13 mouse cellular contexts compared by ENCODE assay signal in the genomic region with DNA sequence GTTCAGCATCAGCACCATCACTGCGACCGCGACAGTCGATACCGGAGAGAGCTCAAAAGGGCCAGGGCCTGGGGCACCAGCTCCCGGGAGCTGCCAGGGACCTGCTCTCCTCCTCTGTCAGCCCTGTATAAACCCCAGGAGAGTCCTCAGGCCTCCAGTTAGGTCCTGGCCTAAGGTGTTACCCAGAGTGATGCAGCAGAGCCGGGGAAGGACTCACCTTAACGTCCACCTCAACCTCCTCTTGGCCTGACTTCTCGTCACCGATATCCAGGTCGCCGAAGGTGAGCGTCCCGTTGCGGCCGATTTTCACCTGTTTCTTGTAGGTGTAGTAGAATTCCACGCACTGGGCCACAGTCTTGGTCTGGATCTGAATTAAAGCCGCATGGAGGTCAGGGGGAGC. TPM values are rescaled to one million over a fixed set of nuclear protein-coding genes. Genes with fewer than 3 reads are reported as not detected.
DNase-seq lines count a peak whose midpoint lies in the region.
"Had no signal": no experiment of that assay in that cellular context is flagged by ENCODE, and none has a peak within 500 bp of the region (broad histone marks: within the 10 kb centered on the region; RNA-seq: fewer than 3 reads in every experiment).

No protein-coding gene starts in this region.

- peak; percentile 37 for DNase-seq in cerebellum, adult 11-12 months
- no peak for DNase-seq in cerebellum, adult 11 months
- peak; percentile 43 for DNase-seq in cerebellum, adult 9-11 months
- no peak for DNase-seq in cerebellum, postnatal 4 days (ENCODE audit: low spot score in 2 of 2)
- peak; percentile 75 for DNase-seq in heart, adult 11 months
- DNase-seq in heart, adult 18-20 months, result no peak
- peak; percentile 1 for DNase-seq in kidney, adult 11 months
- no peak for DNase-seq in kidney, adult 9 months
- DNase-seq: adrenal gland, adult 8-10 months; adrenal gland, postnatal 25 days; gastrocnemius, postnatal 25 days; heart, postnatal 36 days; kidney, adult 18-20 months had no signal

RNA-seq across cellular contexts. Expression of a gene that starts 7.9 kb away (rescaled TPM):
- under 1 TPM in 1 of 2 experiments, not detected in 1; 0.22 TPM for total RNA-seq in heart, adult 18-20 months (2021)

RNA-seq across cellular contexts. Expression of a gene that starts 42.0 kb away (rescaled TPM):
- total RNA-seq in heart, adult 18-20 months (2021), result 1 to 10 TPM; 6.6 to 6.9 TPM

RNA-seq across cellular contexts. Expression of a gene that starts 55.8 kb away (rescaled TPM):
- 1 to 10 TPM; 2.4 to 3.0 TPM for total RNA-seq in heart, adult 18-20 months (2021)

Comparison
In these comparisons a context has a peak if more than half of its experiments do, and no peak if none do; other contexts are left out.
1. DNase-seq: peak in cerebellum, adult 11-12 months (single experiment), cerebellum, adult 9-11 months (single experiment), heart, adult 11 months (single experiment) and kidney, adult 11 months (single experiment); none in cerebellum, adult 11 months (single experiment), cerebellum, postnatal 4 days (0 of 2), heart, adult 18-20 months (0 of 2) and kidney, adult 9 months (single experiment).